Mouse (Mus musculus) ovary, postnatal 10 days (tissue): Measurements from ENCODE around the gene Naa20.

Experiments used
- DNase-seq: peaks from one replicate; pipeline ENCODE4 v3.0.0; 2022; ENCODE audit warnings: low spot score

Naa20 gene

DNA sequence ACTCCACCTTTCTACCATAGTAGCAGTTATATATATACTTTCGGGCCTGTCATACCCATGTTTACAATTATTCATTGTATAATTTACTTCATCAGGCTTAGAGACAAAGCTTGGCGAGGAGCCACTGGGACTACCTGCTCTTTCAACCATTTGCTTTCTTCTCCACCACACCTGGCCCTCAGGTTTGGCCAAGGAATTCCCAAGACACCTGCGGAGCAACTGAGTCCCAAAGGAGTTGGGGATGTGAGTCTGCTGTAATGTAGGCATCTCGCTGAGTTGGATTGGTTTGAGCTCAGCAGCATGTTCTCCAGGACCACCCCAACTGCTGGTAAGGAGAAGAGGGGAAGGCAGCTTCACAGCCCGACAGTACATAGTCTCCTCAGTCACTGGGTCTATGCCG, at the start of gene Naa20:
Gene Naa20, plus strand, starts transcription at position 239 of the 400 bp plus-strand sequence.
- DNase-seq = no peak

GRCm38 (mm10) chr2:145855831-145856230, 46.1 kb upstream of the Naa20 start:
- no peak for DNase-seq

DNA sequence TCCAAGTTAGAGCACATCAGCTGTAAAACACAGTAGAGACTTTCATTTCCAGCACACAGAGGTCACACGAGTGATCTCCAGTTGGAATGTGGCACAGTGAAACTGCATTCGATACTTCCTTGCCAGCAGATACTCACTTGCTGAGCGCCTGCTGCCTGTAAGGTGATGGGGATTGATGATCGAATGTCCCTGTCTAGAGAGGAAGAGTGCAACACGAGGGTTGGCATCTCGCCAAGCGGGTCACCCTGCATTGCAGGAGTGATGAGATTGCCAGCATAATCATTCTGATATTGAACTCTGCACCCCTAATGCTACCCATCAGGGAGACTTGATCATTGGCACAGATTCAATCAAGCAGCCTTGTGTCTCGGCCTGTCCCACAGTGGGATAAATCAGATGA, 44.0 kb upstream of the Naa20 start:
- DNase-seq = no peak

GRCm38 (mm10) chr2:145859442-145859931, 42.4 kb upstream of the Naa20 start:
- no peak for DNase-seq

DNA sequence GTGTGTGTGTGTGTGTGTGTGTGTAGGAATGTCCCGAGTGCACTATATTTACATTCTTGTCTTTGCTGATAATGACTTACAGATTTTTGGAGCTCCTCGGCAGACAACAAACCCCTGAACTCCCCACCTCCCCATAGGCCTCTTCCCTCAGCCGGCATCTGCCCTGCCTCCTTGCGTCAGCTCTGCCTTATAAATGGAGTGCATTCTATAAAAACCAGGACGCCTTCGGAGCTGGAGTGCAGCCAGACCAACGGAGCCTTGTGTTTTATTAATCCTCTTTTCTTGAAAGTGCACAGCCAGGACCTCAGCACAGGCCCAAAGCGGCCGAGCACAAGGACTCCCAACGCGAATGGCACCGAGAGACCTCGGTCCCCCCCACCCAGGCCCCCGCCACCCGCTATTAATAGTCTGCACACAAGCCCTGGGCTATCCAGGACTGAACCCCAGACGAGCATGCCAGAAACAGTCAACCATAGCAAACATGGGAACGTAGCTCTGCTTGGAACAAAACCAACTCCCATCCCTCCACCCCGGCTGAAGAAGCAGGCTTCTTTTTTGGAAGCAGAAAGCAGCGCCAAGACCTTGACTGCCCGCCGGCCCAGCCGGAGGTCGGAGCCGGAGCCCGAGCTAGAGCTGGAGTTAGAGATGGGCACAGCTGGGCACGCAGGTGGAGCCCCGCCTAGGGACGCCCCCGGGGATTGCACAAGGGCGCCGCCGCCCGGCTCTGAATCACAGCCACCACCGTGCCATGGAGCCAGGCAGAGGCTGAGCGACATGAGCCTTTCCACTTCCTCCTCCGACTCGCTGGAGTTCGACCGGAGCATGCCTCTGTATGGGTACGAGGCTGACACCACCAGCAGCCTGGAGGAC, 41.7 kb upstream of the Naa20 start:
- DNase-seq = peak; percentile 73

DNA sequence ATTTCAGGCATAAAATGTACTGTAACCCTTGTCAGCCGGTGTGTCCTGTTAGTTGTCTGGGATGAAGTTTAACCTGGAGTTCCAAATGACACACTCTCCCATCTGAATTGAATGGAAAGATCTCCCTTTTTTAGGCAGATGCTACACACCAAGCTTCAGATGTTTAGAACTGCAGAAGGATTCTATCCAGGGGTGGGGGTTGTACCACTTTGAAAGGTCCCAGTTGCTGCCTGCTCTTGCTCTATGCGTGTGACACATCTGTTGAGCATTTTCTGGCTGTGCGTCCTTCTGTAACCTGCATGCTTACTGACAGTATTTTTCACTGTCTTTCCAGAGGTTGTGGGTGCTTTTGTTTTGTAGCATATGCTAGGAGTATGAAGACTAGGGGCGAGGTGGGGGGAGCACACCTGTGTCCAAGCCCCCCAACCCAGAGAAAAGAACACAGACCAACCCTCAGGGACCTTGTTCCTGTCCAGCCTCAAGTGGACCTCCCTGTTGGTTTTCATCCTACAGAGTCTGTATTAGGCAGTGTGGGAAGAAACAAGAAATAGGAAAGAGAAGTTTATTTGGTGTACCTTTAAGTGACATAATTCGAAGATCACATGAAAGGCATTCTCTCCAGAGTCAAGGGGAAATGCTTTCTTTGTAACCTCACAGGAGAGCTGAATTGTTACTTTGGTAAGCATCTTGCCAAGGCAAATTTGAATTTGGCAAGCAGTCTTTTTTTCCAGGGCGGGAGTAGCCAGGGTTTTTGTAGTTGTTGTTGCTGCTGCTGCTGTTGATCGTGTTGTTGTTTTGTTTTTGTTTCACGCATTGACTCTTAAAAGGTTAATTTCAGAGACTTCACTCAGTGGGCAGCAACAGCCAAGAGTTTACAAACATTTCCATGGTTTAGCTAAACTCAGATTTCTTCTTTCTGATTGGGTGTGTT, 40.4 kb upstream of the Naa20 start:
- DNase-seq = no peak

DNA sequence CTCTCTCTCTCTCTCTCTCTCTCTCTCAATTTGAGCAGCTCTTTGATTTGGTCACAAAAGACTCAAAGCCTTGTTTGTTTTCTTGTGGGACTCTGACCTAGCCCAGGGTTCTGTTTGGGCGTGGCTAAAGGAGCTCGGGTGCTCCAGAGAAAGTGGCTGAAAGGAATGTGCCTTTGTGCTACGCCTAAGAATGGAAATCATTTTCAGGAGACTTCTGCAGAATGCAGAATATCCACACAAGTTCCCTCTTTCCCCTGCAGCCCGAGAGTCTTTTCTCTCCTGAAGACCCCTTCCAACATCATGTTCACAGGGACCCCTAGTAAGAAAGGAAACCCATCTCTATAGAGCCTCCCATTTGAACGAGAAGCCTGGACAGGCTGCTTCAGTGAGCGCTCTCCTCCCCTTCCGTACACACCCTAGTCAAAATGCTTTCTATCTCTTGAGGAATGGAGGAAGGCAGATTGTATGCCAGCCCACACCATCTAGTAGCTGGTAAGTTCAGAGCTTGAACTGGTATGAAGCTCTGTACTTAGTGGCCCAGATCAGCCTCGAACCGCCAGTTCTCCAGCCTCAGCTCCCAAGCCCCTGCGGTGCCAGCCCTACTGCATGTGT, 39.6 kb upstream of the Naa20 start:
- DNase-seq = no peak

- DNase-seq = no peak
These were observed 36.6 kb upstream of the Naa20 start for GRCm38 (mm10) chr2:145865344-145865743.

DNA sequence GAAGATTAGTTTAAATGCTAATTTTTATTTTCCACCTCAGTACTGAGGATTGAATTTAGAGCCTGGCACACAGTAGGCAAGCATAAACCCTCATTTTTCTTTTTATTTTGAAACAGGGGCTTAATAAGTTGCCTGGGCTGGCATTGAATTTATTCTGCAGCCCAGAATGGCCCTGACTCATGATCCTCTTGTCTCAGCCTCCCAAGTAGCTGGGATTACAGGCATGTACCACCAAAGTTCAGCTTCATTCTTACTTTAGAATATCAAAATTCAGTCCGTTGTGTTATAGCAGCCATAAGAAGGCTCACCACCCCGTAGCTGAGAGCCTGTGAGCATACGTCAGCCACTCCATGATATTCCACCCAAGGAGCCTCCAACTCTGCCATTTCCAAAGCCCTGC, 35.7 kb upstream of the Naa20 start:
- DNase-seq = no peak

DNA sequence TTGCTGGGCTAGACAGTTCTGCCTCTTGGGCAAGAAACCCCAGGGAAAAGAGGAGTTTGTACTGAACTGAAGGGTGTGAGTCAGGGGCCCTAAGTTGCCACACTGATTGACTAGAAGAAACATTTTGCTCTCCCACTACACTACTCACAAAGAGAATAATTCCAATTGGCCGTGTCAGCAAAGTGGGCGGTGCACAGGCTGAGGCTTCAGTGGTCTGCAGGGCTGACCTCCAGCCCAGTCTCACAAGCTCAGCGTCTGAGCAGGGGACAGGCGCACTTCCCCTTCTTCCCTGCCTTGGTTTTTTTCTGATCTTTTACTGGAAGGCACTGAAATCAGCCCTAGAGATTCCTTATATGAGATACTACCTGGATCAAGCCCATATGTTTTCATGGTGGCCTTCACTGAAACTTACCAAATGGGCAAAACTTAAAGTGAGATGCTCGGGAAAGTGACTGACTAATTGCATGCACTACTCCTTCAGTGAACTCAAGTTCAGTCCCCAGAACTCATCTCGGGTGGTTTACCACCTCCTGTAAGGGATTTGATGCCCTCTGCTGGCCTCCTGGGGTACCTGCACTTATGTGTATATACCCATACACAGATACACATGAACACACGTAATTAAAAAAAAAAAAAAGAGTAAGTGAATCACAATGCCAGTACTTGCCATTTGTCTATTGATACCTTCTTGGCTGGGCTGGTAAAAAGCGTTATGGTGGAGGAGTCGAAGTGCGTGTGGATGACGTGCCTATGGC, 35.0 kb upstream of the Naa20 start:
- DNase-seq = no peak

DNA sequence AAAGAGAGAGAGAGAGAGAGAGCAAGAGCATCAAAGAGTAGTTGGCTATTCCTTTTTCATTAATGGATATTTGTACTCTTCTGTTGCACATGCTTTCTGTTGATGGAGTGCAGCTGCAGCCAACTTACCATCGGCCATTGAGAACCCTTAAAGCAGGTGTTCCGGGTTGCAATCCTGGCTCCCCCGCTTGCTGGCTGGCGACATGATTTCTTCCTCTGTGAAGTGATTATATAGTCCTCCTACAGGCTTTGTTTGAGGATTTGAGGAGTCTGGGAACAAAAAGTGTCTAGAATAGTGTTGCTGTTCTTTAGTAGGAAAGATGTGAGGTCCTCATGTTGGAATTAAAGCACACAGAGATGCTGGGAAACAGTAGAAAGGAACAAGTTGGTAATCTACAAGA, 30.6 kb upstream of the Naa20 start:
- no peak for DNase-seq

DNA sequence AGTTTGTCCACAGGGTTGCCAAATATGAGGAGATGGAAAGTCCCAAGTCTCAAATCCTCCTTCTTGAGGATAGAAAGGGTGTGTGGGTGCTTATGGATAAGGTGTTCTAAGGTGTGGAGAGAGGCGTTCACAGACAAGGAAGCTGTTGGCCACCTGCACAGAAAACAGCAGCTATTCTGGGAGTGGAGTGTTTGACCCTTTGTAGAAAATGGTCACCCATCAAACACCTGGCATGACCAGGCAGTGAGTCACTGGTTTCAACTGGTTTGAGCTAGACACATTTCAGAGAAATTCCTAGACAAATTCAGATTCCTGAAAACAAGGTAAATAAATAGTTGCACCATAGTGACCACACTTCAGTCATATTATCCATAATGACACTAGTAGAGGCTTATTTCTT, 29.8 kb upstream of the Naa20 start:
- DNase-seq = no peak

GRCm38 (mm10) chr2:145873953-145874352, 27.9 kb upstream of the Naa20 start:
- DNase-seq = no peak

DNA sequence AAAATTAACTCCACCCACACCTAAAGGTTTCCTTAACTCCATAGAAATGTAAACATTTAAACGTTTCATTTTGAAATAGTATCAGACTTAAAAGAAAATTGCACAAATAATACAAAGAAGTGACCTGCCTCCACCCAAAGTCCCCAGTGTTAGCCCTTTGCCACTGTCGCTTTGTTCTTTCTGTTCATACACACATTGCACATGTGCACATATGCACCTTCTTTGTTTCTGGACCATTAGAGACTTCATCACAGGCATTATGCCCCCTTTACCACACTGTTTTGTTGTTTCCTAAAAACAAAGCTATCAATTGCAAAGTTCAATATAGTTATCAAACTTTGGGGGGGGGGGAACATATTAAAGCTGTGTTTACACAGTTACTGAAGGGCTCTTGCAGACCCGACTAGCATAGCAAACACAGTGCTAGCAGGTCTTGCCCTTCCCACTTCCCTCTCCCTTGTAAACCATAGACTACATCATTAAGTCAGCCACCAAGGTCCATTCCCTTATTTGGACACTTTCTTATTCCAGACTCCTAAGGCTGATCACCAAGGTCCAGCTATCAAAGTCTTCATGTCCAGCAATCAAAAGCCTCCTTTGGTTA, 26.9 kb upstream of the Naa20 start:
- no peak for DNase-seq

DNA sequence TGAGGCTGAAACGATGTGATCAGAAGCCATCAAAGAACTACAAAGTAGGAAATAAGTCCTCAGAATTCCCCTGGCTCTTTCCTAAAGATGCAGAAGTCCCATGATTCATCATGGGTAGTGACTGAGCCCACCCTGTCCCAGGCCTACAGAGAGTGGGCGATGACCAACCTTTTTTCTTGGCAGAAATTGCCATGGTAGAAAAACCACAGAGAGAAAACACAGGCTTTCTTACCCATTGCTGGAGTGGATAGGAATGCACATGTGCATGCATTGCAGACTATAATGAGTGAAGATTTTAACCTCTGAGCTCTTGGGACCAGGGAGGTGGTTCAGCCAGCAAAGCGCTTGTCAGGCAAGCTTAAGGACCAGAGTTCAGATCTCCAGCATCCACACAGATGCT, 24.7 kb upstream of the Naa20 start:
- no peak for DNase-seq

DNA sequence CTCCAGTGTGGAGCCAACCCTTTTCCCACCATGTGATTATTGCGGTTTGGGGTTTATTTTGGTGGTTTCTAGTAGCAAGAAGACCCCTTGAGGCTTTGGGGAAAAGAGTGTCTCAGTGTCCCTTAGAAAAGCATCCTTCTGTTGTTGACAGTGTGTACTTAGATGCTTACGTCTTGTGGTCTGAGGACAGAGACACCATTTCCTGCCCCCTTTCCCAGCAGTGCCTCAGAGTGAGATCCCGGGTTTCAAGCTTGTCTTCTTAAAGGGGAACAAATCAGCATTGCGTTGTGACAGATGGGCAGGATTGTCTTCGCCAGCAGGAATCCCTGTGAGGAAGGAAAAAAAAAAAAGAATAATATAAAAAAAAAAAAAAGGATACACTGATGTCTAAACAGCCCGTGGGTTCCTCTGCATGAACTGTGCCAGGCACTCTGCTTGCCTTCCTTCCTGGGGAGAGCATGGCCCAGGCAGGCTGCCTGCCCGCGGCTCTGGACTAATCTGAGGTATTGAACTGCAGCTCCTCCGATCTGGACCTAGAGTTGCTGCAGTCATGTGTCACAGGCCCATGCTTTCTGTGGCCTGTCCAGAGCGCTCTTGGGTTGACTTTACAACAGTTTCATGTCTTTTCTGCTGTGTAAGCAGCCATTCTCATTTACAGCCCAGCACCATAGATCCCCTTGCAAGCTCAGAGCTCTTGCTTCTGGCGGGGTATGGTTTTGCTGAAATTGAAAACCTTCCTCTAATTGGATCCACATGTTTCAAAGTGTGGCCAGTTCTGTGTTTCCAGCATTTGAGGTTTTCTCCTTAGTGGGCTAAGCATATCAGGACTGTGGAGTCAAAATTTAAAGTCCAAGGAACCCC, 20.8 kb upstream of the Naa20 start:
- DNase-seq = no peak

DNA sequence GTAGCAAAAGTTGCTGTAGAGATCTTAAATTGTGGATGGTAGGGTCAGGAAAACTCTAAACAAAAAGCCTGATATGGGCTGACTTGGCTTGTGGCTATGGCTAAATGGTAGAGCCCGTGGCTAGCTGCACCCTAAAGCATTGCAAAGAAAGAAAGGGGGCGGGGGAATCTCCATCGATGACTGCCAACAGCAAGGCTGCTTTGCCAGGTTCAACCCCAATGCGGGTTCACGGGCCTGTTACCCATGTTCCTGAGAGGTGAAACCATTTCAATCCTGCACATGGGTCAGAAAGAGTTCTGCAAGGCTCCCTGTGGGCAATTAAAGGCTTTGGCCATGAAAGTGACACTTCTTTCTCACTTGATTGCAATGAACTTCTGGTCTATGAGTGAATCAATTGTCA, 20.0 kb upstream of the Naa20 start:
- no peak for DNase-seq

GRCm38 (mm10) chr2:145882398-145882797, 19.5 kb upstream of the Naa20 start:
- DNase-seq = no peak

- no peak for DNase-seq
These were observed 17.6 kb upstream of the Naa20 start for GRCm38 (mm10) chr2:145884036-145884912.
